Mouse (Mus musculus): ENCODE results near the gene Apoc4. TPM values are rescaled to one million over a fixed set of nuclear protein-coding genes. Genes with fewer than 3 reads are reported as not detected.
A peak's percentile ranks its signal among the peaks of the same experiment; 100 is the strongest.

The Apoc4 gene
- total RNA-seq, 2 experiments from 2014 or later, result not detected

DNA sequence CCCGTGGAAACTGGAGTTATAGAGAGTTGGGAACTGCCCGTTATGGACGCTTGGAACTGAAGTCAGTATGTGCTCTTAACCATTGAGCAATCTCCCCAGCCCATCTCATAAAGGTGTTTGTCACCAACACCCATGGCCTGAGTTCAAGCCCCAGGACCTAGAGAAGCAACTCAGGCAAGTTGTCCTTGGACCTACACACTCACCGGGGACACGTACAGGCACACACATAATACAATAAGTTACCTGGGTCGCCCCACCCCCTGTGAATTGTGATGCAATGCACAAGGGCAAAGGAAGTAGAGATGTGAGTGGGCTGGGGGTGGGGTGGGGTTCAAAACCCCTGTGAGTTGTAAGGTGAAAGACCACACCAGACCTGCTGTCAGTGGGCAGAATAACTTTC is 5.2 kb upstream of the Apoc4 start:
- intact Hi-C loops (cut with DNase I), result no loop called here
- DNase-seq, result no peak

- intact Hi-C loops (cut with DNase I), result no loop called here
- no peak for DNase-seq
These were observed 4.1 kb upstream of the Apoc4 start for GRCm38 (mm10) chr7:19685374-19685773.

GRCm38 (mm10) chr7:19683771-19684201 is 2.5 kb upstream of the Apoc4 start:
- DNase-seq, result no peak
- intact Hi-C loops (cut with DNase I), result no loop called here

DNA sequence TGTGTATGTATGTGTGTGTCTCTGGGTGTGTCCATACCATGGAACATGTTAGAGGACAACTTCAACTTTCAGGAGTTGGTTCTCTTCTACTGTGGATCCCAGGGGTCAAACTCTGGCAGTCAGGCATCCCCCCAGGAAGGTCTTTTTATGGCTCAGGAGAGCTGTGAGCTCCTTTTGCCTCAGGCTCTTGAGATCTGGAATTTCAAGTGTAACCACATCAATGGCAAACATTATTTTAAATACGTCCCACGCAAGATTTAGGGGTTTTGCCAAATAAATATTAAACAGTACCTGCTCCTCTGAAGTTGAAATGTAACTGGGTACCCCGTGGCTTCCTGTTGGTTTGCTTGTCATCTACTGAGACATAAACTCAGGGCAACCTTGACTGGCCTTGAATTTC is 1.7 kb upstream of the Apoc4 start:
- DNase-seq, result no peak

DNA sequence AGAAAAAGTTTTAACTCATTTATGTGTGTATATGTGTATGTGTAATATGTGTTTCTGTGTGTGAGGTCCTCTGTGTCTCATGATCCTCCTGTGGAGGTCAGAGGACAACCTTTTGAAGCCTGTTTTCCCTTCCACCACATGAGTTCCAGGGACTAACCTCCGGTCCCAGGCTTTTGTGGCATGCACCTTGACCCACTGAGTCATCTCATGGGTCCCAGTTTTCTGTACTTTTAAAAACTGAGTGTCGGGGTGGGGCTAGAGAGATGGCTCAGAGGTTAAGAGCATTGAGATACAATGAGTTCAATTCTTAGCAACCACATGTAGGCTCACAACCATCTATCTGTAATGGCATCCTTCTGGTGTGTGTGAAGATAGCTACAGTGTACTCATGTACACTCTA is 577 bp downstream of the Apoc4 start:
- intact Hi-C loops (cut with DNase I), result no loop called here
- DNase-seq, result no peak

More for the DNA sequence above, 1.7 kb upstream of the Apoc4 start:
- intact Hi-C loops (cut with DNase I), result no loop called here

DNA sequence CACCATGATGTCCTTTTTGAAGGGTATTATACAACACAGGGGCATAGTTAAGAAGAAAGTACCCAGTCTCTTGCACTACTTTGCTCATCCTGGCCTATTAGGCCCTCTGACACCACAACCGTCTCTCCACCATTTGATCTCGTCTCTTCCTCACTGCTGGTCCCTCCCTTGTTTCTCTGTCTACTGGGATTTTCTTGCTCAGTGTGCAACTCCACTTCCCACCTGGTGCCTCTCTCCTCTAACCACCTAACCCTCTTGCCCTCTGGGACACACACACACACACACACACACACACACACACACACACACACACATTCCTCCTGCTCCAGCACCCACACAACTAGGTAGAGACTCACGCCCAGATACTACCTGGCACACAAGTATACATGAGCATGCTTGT is 2.4 kb downstream of the Apoc4 start:
- intact Hi-C loops (cut with DNase I), result no loop called here

DNA sequence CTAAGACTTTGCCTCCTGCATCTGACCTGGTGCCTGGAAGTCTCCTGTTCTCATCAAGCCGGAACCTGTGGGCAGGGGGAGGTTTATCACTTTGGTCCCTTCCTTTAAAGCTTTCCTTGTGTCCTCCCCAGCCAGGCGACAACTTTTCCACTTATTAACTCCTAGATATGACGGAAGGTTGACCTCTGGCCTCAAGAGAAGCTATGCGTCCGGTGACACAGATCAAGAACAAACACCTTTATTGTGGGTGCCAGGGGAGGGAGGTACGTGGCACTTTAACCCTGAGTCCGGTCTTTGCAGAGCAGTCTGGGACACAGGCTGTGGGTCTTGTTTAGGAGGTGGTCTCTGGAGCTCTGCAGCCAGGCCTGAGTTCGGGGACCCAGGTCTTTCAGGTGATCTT is 3.4 kb downstream of the Apoc4 start, which contains the start of gene Apoc2:
Gene Apoc2 (minus strand): TSS at position 70 of the 400 bp plus-strand sequence.
- DNase-seq, result no peak
- intact Hi-C loops (cut with DNase I), result no loop called here

More for the DNA sequence above, 2.4 kb downstream of the Apoc4 start:
- DNase-seq, result no peak

- DNase-seq, result no peak
- intact Hi-C loops (cut with DNase I), result no loop called here
These were observed 4.6 kb downstream of the Apoc4 start for GRCm38 (mm10) chr7:19676662-19677061.

DNA sequence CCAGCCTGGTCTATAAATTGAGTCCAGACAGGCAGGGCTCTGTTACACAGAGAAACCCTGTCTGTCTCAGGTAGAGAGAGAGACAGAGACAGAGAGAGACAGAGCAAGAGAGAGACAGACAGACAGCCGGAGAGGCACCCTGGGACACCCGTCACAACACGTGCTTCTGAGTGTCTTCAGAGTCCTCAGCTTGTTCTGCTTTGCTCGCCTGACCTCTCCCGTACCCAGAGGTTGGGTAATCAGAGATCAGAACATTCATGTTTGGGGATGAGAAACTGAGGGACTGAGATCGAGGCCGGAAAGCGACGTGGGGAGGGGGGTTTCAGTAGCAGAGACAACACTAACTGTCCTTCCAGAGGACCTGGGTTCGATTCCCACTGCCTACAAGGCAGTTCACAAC is 5.5 kb downstream of the Apoc4 start:
- DNase-seq, result no peak
- intact Hi-C loops (cut with DNase I), result no loop called here

DNA sequence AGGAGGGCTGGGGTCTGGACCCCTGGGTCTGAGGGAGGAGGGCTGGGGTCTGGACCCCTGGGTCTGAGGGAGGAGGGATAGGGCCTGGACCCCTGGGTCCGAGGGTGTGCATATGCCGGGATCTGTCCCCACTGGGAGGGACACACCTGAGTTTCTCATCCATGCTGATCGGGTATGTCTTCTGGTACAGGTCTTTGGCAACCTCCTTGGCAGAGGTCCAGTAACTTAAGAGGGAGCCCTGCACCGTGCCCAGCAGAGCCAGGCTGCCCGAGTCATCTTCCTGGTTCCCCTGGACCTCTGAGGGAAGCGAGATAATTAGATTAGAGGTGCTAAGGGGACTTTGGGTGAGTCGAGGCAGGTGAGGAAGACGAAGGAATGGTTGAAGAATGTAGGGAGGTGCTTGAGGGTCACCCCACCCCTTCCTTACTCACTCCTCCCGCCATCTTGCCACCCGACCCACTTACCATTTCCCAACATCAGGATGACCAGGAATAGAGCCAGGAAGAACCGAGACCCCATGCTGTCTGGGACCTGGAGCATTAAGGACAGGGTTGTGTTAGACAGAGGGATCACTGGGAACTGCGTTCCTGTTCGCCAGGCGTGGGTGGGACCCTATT is 8.1 kb downstream of the Apoc4 start:
- intact Hi-C loops (cut with DNase I), result no loop called here
- DNase-seq, result no peak

DNA sequence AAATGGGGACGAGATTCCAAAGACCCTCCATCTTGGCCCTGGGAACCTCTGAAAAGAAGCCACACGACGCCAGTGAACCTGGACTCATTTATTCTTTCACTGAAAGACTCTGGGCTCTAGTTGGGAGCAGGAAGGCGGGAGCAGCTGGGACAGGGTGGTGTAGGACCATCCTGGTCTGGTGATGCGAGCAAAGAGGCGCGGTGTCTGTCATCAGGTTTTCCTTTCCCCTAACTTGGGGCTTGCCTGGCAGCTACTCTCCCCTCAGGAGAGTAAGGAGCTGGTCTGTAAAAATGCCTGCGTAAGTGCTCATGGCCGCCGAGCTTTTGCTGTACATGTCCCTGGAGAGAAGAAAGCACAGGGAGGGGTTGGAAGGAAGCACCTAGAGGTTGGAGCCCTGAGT is 9.8 kb downstream of the Apoc4 start:
- intact Hi-C loops (cut with DNase I), result no loop called here
- DNase-seq, result no peak

DNA sequence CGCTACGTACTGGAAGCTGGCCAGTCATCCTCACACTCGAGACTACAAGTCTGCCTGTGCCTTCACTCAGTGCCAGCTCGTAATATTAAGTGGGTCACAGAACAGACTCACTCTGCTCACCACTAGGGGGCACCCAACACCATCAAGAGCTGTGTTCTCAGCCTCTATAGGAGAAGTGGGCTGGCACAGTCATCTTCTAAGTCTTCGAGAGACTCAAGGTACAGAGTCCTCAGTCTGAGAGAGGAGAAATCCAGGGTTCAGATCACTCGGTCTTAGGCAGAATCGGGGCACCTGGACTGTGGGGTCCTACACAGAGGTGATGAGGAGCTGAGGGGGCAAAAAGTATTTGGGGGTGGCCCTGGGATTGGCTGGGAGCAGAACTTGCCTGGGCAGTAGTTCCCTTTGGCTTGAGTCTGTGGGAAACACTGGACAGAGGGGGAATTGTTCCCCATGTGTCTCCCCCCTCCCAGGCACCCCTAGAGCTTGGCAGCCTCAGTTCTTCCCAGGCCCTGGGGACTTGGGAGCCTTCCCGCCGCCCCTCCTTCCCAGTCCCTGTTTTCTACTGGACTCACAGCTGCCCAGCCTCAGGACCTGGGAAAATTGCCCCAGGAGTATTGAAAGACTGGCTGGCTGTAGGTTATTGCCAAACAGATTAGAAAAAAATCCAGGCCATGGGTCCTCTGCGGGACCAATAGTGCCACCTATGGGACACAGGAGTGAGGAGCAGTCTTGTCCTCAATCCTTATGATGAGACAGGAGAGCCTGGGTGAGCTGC is 12.1 kb downstream of the Apoc4 start:
- intact Hi-C loops (cut with DNase I), result loop anchor here (1.0 to 5.0 kb wide), 3 partner anchors 32 to 113 kb away; no protein-coding TSS in a partner anchor
- peak; percentile 91 to 95 for DNase-seq

- intact Hi-C loops (cut with DNase I), result loop anchor here (5.0 kb wide), 1 partner anchor 115 kb away; no protein-coding TSS in a partner anchor
These were observed 13.8 kb downstream of the Apoc4 start for GRCm38 (mm10) chr7:19667434-19667833.

GRCm38 (mm10) chr7:19666750-19667149 is 14.5 kb downstream of the Apoc4 start:
- no peak for DNase-seq
- intact Hi-C loops (cut with DNase I), result loop anchor here (5.0 kb wide), 1 partner anchor 116 kb away; no protein-coding TSS in a partner anchor

More at GRCm38 (mm10) chr7:19667434-19667833, 13.8 kb downstream of the Apoc4 start:
- DNase-seq, result no peak

DNA sequence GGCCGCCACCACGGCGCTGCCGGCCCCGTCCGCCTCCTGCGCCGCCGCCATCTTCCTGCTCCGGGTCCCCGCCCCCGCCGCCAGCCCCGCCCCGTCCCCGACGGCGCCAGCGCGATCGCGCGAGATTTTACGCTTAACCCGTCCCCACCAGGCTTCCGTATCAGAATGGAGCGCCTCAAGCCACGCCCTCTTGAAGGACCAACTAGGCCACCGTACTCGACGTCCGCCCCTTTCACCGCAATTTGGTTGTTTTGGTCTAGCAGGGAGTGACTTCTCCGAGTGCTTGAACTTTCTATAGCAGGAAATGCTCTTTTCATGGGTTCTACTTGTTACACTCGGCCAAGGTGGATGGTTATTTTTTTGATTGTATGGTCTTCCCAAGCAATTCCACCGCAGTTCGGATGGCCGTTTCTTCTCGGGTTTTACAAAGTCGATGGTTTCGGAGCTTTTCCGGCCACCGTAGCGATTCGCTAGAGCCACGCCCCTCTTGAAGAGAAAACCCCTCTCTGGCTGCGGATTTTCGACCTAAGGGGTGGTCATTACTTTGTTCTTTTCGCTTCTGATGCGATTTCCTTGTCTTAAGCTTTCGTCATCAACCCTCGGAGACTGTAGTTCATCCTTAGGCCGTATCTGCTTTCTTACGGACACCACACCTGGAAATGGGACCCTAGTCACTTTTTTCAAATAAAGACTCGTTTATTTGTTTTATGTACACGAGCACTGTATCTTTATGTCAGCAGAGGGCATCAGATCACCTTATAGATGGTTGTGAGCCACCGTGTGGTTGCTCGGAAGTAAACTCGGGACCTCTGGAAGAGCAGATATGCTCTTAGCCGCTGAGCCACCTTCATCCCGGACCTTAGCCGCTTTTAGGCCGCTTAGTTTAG is 16.1 kb downstream of the Apoc4 start, which contains the start of gene Clptm1:
Gene Clptm1 (minus strand): TSS at position 79 of the 887 bp plus-strand sequence.
- DNase-seq, result peak; percentile 96 to 97
- intact Hi-C loops (cut with DNase I), result loop anchor here (5.0 kb wide), 1 partner anchor 117 kb away; no protein-coding TSS in a partner anchor

DNA sequence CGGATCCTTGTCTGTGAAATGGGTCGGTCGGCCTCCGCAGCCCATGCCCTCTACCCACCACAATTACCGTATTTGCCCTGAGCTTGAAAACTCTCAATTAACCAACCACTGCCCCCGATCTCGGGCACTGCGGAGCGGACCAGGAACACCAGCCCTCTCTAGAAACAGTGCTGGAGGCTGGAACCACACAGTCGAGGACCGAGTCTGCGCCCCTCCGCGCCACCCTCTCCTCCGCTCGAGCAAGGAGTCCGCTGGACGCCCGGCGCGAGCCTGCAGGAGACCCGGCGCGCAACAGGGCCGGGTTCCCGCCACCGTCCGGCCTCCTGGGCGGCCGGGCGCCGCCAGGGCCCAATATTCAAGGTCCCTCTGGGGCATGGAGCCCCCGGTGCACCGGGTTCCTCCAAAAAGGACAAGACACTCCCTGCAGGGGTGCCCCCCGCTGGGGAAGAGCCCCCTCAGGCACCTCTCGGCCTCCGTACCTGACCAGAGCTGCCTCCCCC is 16.8 kb downstream of the Apoc4 start:
- intact Hi-C loops (cut with DNase I), result no loop called here
- DNase-seq, result no peak

GRCm38 (mm10) chr7:19663940-19664339 is 17.3 kb downstream of the Apoc4 start:
- intact Hi-C loops (cut with DNase I), result no loop called here
- no peak for DNase-seq

- intact Hi-C loops (cut with DNase I), result no loop called here
- DNase-seq, result peak; percentile 47 to 67
These were observed 28.7 kb downstream of the Apoc4 start for GRCm38 (mm10) chr7:19652614-19653013.

DNA sequence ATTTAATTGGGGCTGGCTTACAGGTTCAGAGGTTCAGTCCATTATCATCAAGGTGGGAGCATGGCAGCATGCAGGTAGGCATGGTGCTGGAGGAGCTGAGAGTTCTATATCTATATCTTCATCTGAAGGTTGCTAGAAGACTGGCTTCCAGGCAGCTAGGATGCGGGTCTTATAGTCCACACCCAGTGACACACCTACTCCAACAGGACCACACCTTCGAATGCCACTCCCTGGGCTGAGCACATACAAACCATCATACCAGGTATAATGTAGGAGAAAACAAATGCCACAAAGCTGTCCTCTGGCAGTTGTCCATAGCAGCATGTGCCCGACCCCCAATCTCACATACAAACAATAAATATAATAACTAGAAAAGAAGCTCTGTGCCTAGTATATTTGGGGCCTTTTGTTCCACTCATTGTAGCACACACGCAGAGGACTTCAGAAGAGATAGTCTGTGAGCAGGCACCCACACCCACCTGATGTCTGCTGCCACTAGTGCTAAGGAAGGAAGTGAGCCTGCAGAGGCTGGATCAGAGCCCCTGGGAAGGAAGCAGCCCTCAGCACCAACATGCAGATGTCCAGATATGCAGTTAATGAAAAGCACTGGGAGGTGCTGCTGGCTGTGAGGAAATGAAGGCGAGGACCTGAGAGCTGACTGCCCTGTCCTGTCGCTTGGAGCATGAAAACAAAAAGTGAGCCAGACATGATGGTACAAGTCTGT is 30.1 kb downstream of the Apoc4 start:
- intact Hi-C loops (cut with DNase I), result no loop called here

GRCm38 (mm10) chr7:19641223-19641622 is 40.1 kb downstream of the Apoc4 start:
- intact Hi-C loops (cut with DNase I), result no loop called here

More for the DNA sequence above, 30.1 kb downstream of the Apoc4 start:
- no peak for DNase-seq

More at GRCm38 (mm10) chr7:19641223-19641622, 40.1 kb downstream of the Apoc4 start:
- no peak for DNase-seq

Data from heart, postnatal 14 days (tissue).